Mouse (Mus musculus) thymus, adult 2 months (tissue): ENCODE results near the gene Ubxn6.

Source experiments
- CTCF ChIP-seq: fragments of 200-500 bp; IDR thresholded peaks from 2 replicates; pipeline ENCODE4 v1.5.1; 2012; ENCODE audit warnings: mild to moderate bottlenecking, control low read depth, low read length, moderate library complexity, borderline replicate concordance; ENCODE audit not compliant: control insufficient read depth, poor library complexity, insufficient read depth; ENCODE audit errors: extremely low read depth
- POLR2A ChIP-seq: fragments of 200-500 bp; IDR thresholded peaks from 2 replicates; pipeline ENCODE4 v1.6.1; 2012; ENCODE audit warnings: mild to moderate bottlenecking, low read length, control low read depth, moderate library complexity; ENCODE audit not compliant: control insufficient read depth, poor library complexity, insufficient read depth; ENCODE audit errors: extremely low read depth

- TF ChIP-seq CTCF, result no peak
- TF ChIP-seq POLR2A, result no peak
Observed at GRCm38 (mm10) chr17:56039345-56039744, 35.5 kb downstream of the Ubxn6 start.
